Mouse (Mus musculus) small intestine, adult 2 months (tissue): ENCODE measurements around the gene Tex22.

Source experiments
- CTCF ChIP-seq: fragments of 200-500 bp; IDR thresholded peaks from 2 replicates; pipeline ENCODE4 v1.5.1; 2012; ENCODE audit warnings: low read depth, mild to moderate bottlenecking, control low read depth, inconsistent platforms, low read length, moderate library complexity, mixed read lengths; ENCODE audit not compliant: insufficient replicate concordance, insufficient read length; ENCODE audit errors: extremely low read depth
- POLR2A ChIP-seq: fragments of 200-500 bp; IDR thresholded peaks from 2 replicates; pipeline ENCODE4 v1.6.1; 2012; ENCODE audit warnings: low read depth, mild to moderate bottlenecking, control low read depth, inconsistent platforms, low read length, moderate library complexity

DNA sequence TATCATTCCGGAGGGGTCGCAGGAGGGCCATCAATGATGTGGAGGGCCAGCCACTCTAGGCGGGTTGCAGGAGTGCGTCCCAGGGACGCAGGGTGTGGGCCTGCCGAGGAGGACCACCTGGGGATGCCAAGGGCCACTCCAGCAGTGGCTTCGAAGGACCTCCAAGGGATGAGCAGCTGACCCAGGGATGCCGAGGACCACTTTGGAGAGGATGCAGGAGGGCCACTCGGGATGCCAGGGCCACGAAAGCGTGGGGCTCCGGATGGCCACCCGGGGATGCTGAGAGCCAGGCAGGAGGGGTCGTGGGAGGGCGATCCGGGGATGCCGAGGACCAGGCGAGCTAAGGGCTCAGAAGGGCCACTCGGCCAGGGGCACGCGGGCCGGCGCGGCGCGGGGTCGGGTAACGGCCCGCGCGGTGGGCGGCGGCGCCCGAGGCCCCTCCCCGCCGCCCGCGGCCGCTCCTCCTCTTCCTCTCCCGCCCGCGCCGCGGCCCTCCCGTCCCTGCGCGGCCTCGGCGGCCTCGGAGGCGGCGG is 23.5 kb downstream of the Tex22 start, which contains the start of gene Mta1:
- TF ChIP-seq POLR2A, result no peak
- TF ChIP-seq CTCF, result no peak
